Mouse (Mus musculus) sigmoid colon, adult 10 weeks (tissue): ENCODE measurements around the gene Eif2b4. TPM values are rescaled to one million over a fixed set of nuclear protein-coding genes. Genes with fewer than 3 reads are reported as not detected.

ENCODE experiments used
- polyA plus RNA-seq: library from polyadenylated mRNA; stranded (reverse); fragments of 350-450 nt; fragmentation: Illumina TruSeq; extraction: RNeasy Lipid Tissue Mini Kit (QIAGEN cat#74804); gene quantifications from one replicate; pipeline ENCODE4 v1.2.3, GENCODE M21; 2014; ENCODE audit warnings: low read depth, low replicate concordance

Gene Eif2b4
- 1.8 TPM for polyA plus RNA-seq

GRCm38 (mm10) chr5:31192939-31193630 lies at the start of gene Eif2b4, which contains the start of gene Snx17:
Gene Eif2b4 (minus strand): TSS chr5:31193430.
Gene Snx17 (plus strand): TSS chr5:31193227.

GRCm38 (mm10) chr5:31240637-31241521 lies 47.6 kb upstream of the Eif2b4 start, which contains the start of the genes Nrbp1 and Gm9970:
Gene Nrbp1 (plus strand): TSS chr5:31240864.
Gene Gm9970 (minus strand): TSS chr5:31241232.

GRCm38 (mm10) chr5:31220448-31221303 lies 27.4 kb upstream of the Eif2b4 start, which contains the start of gene Ppm1g:
Gene Ppm1g (minus strand): TSS chr5:31220687.

GRCm38 (mm10) chr5:31201742-31202590 lies 8.7 kb upstream of the Eif2b4 start, which contains the start of gene Zfp513:
Gene Zfp513 (minus strand): TSS chr5:31202303.

GRCm38 (mm10) chr5:31179766-31180630 lies 13.2 kb downstream of the Eif2b4 start, which contains the start of the genes Gm29609 and Gtf3c2:
Gene Gm29609 (minus strand): TSS chr5:31179911.
Gene Gtf3c2 (minus strand): TSS chr5:31180144.

GRCm38 (mm10) chr5:31154152-31154553 lies 39.1 kb downstream of the Eif2b4 start, which contains the start of gene Mpv17:
Gene Mpv17 (minus strand): TSS chr5:31154251.

GRCm38 (mm10) chr5:31138241-31138967 lies 54.8 kb downstream of the Eif2b4 start, which contains the start of gene Ucn:
Gene Ucn (minus strand): TSS chr5:31138829.

Other genes starting within 250 kb of the Eif2b4 start
- gene Cgref1, start 247.8 kb downstream of the Eif2b4 start, polyA plus RNA-seq: 7.3 TPM
- 28.8 TPM for gene Preb, start 233.1 kb downstream of the Eif2b4 start, polyA plus RNA-seq
- gene Tcf23, start 224.8 kb downstream of the Eif2b4 start, polyA plus RNA-seq: 1.1 TPM
- 79.4 TPM for gene Atraid, start 145.1 kb downstream of the Eif2b4 start, polyA plus RNA-seq
- gene Slc5a6, start 144.5 kb downstream of the Eif2b4 start, polyA plus RNA-seq: 6.1 TPM
- gene Cad, start 138.7 kb downstream of the Eif2b4 start, polyA plus RNA-seq: 0.85 TPM
- not detected for gene Dnajc5g, start 87.1 kb downstream of the Eif2b4 start, polyA plus RNA-seq
- not detected for gene Slc30a3, start 85.2 kb downstream of the Eif2b4 start, polyA plus RNA-seq
- not detected for gene Trim54, start 76.7 kb downstream of the Eif2b4 start, polyA plus RNA-seq
- not detected for gene Ucn, start 54.6 kb downstream of the Eif2b4 start, polyA plus RNA-seq
- 24.2 TPM for gene Mpv17, start 39.2 kb downstream of the Eif2b4 start, polyA plus RNA-seq
- gene Gm29609, start 13.5 kb downstream of the Eif2b4 start, polyA plus RNA-seq: 0.66 TPM
- 64.0 TPM for gene Gtf3c2, start 13.3 kb downstream of the Eif2b4 start, polyA plus RNA-seq
- gene Snx17, start 203 bp downstream of the Eif2b4 start, polyA plus RNA-seq: 38.8 TPM
- 1.6 TPM for gene Zfp513, start 8.9 kb upstream of the Eif2b4 start, polyA plus RNA-seq
- gene Ppm1g, start 27.3 kb upstream of the Eif2b4 start, polyA plus RNA-seq: 19.8 TPM
- gene Nrbp1, start 47.4 kb upstream of the Eif2b4 start, polyA plus RNA-seq: 109 TPM
- not detected for gene Gm9970, start 47.8 kb upstream of the Eif2b4 start, polyA plus RNA-seq
- gene Krtcap3, start 58.3 kb upstream of the Eif2b4 start, polyA plus RNA-seq: 7.3 TPM
- 11.8 TPM for gene Ift172, start 97.7 kb upstream of the Eif2b4 start, polyA plus RNA-seq
- 1.7 TPM for gene Fndc4, start 102.7 kb upstream of the Eif2b4 start, polyA plus RNA-seq
- gene Gckr, start 104.0 kb upstream of the Eif2b4 start, polyA plus RNA-seq: not detected